Mouse (Mus musculus): ENCODE measurements at regions not wholly inside any gene's neighbourhood (a gene's known extent, or its start where the extent isn't known, plus 50 kb on each side); places are given as distances from the start of the nearest gene placed in this dataset.

GRCm38 (mm10) chr2:118004191-118004590 is 107.5 kb upstream of the Thbs1 start:
- no peak for ATAC-seq (replicated peaks in 1 of 2; ENCODE audit: insufficient read depth in 1 of 2, low FRiP score in 2 of 2, low TSS enrichment in 1 of 2, low read depth in 1 of 2, poor library complexity in 2 of 2, severe bottlenecking in 2 of 2)

- peak; percentile 89 to 91 for ATAC-seq (replicated peaks in 1 of 2; ENCODE audit: insufficient read depth in 1 of 2, low FRiP score in 2 of 2, low TSS enrichment in 1 of 2, low read depth in 1 of 2, poor library complexity in 2 of 2, severe bottlenecking in 2 of 2)
Observed at GRCm38 (mm10) chr2:118007539-118008427, 103.9 kb upstream of the Thbs1 start.

GRCm38 (mm10) chr2:118011679-118012078 is 100.0 kb upstream of the Thbs1 start:
- ATAC-seq (replicated peaks in 1 of 2; ENCODE audit: insufficient read depth in 1 of 2, low FRiP score in 2 of 2, low TSS enrichment in 1 of 2, low read depth in 1 of 2, poor library complexity in 2 of 2, severe bottlenecking in 2 of 2): peak; percentile 50 to 68

GRCm38 (mm10) chr2:118012211-118012610 is 99.5 kb upstream of the Thbs1 start:
- peak; percentile 18 to 37; a peak in 2 of 4 replicates for ATAC-seq (replicated peaks in 1 of 2; ENCODE audit: insufficient read depth in 1 of 2, low FRiP score in 2 of 2, low TSS enrichment in 1 of 2, low read depth in 1 of 2, poor library complexity in 2 of 2, severe bottlenecking in 2 of 2)

- ATAC-seq (replicated peaks in 1 of 2; ENCODE audit: insufficient read depth in 1 of 2, low FRiP score in 2 of 2, low TSS enrichment in 1 of 2, low read depth in 1 of 2, poor library complexity in 2 of 2, severe bottlenecking in 2 of 2): peak in 1 of 2 experiments; percentile 49; a peak in 1 of 4 replicates
Observed at GRCm38 (mm10) chr2:118013156-118013555, 98.5 kb upstream of the Thbs1 start.

GRCm38 (mm10) chr2:118015182-118015581 is 96.5 kb upstream of the Thbs1 start:
- no peak for ATAC-seq (replicated peaks in 1 of 2; ENCODE audit: insufficient read depth in 1 of 2, low FRiP score in 2 of 2, low TSS enrichment in 1 of 2, low read depth in 1 of 2, poor library complexity in 2 of 2, severe bottlenecking in 2 of 2)

GRCm38 (mm10) chr2:118025829-118026735 is 85.6 kb upstream of the Thbs1 start:
- no peak for ATAC-seq (replicated peaks in 1 of 2; ENCODE audit: insufficient read depth in 1 of 2, low FRiP score in 2 of 2, low TSS enrichment in 1 of 2, low read depth in 1 of 2, poor library complexity in 2 of 2, severe bottlenecking in 2 of 2)

- no peak for ATAC-seq (replicated peaks in 1 of 2; ENCODE audit: insufficient read depth in 1 of 2, low FRiP score in 2 of 2, low TSS enrichment in 1 of 2, low read depth in 1 of 2, poor library complexity in 2 of 2, severe bottlenecking in 2 of 2)
Observed at GRCm38 (mm10) chr2:118028881-118029280, 82.8 kb upstream of the Thbs1 start.

GRCm38 (mm10) chr2:118029470-118030108 is 82.1 kb upstream of the Thbs1 start:
- no peak for ATAC-seq (replicated peaks in 1 of 2; ENCODE audit: insufficient read depth in 1 of 2, low FRiP score in 2 of 2, low TSS enrichment in 1 of 2, low read depth in 1 of 2, poor library complexity in 2 of 2, severe bottlenecking in 2 of 2)

- ATAC-seq (replicated peaks in 1 of 2; ENCODE audit: insufficient read depth in 1 of 2, low FRiP score in 2 of 2, low TSS enrichment in 1 of 2, low read depth in 1 of 2, poor library complexity in 2 of 2, severe bottlenecking in 2 of 2): no peak
Observed at GRCm38 (mm10) chr2:118031662-118032061, 80.0 kb upstream of the Thbs1 start.

- ATAC-seq (replicated peaks in 1 of 2; ENCODE audit: insufficient read depth in 1 of 2, low FRiP score in 2 of 2, low TSS enrichment in 1 of 2, low read depth in 1 of 2, poor library complexity in 2 of 2, severe bottlenecking in 2 of 2): no peak
Observed at GRCm38 (mm10) chr2:118033377-118033776, 78.3 kb upstream of the Thbs1 start.

- no peak for ATAC-seq (replicated peaks in 1 of 2; ENCODE audit: insufficient read depth in 1 of 2, low FRiP score in 2 of 2, low TSS enrichment in 1 of 2, low read depth in 1 of 2, poor library complexity in 2 of 2, severe bottlenecking in 2 of 2)
Observed at GRCm38 (mm10) chr2:118034026-118034425, 77.7 kb upstream of the Thbs1 start.

- no peak for ATAC-seq (replicated peaks in 1 of 2; ENCODE audit: insufficient read depth in 1 of 2, low FRiP score in 2 of 2, low TSS enrichment in 1 of 2, low read depth in 1 of 2, poor library complexity in 2 of 2, severe bottlenecking in 2 of 2)
Observed at GRCm38 (mm10) chr2:118035333-118035732, 76.3 kb upstream of the Thbs1 start.

GRCm38 (mm10) chr2:118038859-118039818 is 72.5 kb upstream of the Thbs1 start:
- ATAC-seq (replicated peaks in 1 of 2; ENCODE audit: insufficient read depth in 1 of 2, low FRiP score in 2 of 2, low TSS enrichment in 1 of 2, low read depth in 1 of 2, poor library complexity in 2 of 2, severe bottlenecking in 2 of 2): no peak

GRCm38 (mm10) chr2:118039819-118040206 is 71.9 kb upstream of the Thbs1 start:
- no peak for ATAC-seq (replicated peaks in 1 of 2; ENCODE audit: insufficient read depth in 1 of 2, low FRiP score in 2 of 2, low TSS enrichment in 1 of 2, low read depth in 1 of 2, poor library complexity in 2 of 2, severe bottlenecking in 2 of 2)

GRCm38 (mm10) chr2:118042380-118043055 is 69.2 kb upstream of the Thbs1 start:
- ATAC-seq (replicated peaks in 1 of 2; ENCODE audit: insufficient read depth in 1 of 2, low FRiP score in 2 of 2, low TSS enrichment in 1 of 2, low read depth in 1 of 2, poor library complexity in 2 of 2, severe bottlenecking in 2 of 2): no peak

All from hematopoietic stem cell, adult 5-6 weeks (primary cell).